Mouse (Mus musculus): ENCODE data around the gene Sdcbp2.
A peak's percentile ranks its signal among the peaks of the same experiment; 100 is the strongest.

The Sdcbp2 gene

GRCm38 (mm10) chr2:151631406-151632158, 59.2 kb downstream of the Sdcbp2 start:
- no peak for DNase-seq (ENCODE audit: low read depth, low spot score)

- DNase-seq (ENCODE audit: low read depth, low spot score) = peak; percentile 41
Observed at GRCm38 (mm10) chr2:151632159-151632814, 59.9 kb downstream of the Sdcbp2 start, which contains the start of gene Snph. Snph (minus strand) TSS chr2:151632593.

GRCm38 (mm10) chr2:151632982-151633381, 60.6 kb downstream of the Sdcbp2 start:
- no peak for DNase-seq (ENCODE audit: low read depth, low spot score)

- no peak for DNase-seq (ENCODE audit: low read depth, low spot score)
Observed at GRCm38 (mm10) chr2:151634903-151635302, 62.5 kb downstream of the Sdcbp2 start.

GRCm38 (mm10) chr2:151635362-151636014, 63.1 kb downstream of the Sdcbp2 start:
- DNase-seq (ENCODE audit: low read depth, low spot score) = no peak

- no peak for DNase-seq (ENCODE audit: low read depth, low spot score)
Observed at GRCm38 (mm10) chr2:151636015-151636402, 63.6 kb downstream of the Sdcbp2 start.

Measured in R1 (cell line).